Mouse (Mus musculus): ENCODE data around the gene Cfap73.

DNA sequence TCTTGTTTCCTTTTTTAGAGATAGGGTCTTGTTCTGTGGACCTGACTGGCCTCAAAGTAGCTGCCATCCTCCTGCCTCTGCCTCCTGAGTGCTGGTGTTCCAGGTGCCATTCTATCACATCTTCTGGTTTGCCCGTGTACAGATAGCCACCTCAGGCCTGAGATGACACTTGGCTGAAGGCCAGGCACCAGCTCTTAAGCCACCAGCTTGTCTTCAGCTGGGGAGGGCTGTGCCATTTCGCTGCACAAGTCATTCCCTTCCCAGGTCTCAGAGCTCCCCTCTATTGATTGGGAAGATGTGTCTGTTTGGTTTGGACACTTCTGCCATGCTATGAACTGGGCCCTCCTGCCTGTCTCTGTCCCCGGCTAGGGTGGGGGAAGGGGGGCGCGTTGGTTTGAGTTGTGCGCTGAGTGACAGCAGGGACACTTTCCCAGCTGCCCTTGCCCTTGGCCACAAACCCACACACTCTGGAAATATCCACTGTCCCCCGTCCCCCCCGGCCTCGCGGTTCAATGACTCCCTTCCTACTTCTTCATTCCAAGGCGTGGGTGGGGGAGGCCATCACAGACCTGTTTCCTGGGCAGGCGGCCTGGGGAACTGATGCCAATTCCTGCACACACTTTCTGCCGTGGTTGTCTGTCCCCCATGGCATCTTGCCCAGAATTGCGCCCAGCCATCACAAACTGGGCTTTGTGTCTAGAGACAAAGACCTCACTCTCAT lies 9.5 kb upstream of the Cfap73 start:
- TF ChIP-seq CTCF (IDR thresholded peaks at IDR 0.05; ENCODE audit: borderline replicate concordance, insufficient read depth, low read depth, low read length) (no peak), POLR2A (IDR thresholded peaks at IDR 0.05; ENCODE audit: borderline replicate concordance, insufficient read depth, low read length) (no peak)

Data from cerebellum, adult 2 months (tissue).